Mouse (Mus musculus): ENCODE measurements at regions not wholly inside any gene's neighbourhood (a gene's known extent, or its start where the extent isn't known, plus 50 kb on each side); places are given as distances from the start of the nearest gene placed in this dataset.
"Not testable (repeated sequence)": the region's sequence is repeated elsewhere in the genome, so short reads cannot be mapped to it uniquely, and the experiment has no call there.

DNA sequence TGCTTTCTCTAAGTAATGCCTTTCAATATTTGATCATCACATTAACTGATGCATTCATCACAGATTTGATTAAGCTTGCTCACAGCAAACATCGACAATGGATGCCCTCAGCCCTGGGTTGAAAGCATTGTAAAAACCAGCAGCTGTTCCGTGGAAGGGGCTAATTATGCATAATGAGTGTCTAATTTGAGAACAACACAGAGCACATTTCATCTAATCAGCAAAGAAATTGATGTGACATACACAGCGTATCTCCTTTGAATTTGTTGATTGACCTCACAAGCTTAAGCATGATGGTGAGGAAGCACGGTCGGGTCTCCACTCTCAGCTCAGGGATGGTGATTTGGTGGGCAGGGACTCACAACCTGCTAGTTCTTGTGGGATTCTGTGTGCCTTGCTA is 84.0 kb upstream of the Ttc29 start:
- DNase-seq (ENCODE audit: low spot score in 2 of 2): no peak

DNA sequence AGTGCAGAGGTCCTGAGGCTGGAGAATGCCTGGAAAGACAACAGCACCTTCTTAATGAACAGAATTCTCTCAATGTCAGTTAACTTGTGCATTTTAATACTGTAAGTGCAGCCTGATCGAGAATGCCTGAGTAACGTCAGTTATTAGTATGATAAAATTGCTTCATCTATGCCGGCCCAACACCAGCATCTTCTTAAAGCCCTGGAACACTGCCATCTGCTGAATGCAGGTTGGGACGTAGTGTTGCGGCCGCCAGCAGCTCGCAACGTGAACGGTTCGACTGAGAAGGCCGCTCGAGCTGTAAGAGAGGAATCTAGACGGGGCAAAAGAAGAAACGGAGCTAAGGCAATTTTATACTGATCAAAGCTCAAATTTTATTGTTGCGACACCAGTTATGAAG is 73.6 kb upstream of the Ttc29 start:
- DNase-seq (ENCODE audit: low spot score in 2 of 2): not testable (repeated sequence)

- DNase-seq (ENCODE audit: low spot score in 2 of 2): no peak
Observed at GRCm38 (mm10) chr8:78147170-78147569, 65.9 kb upstream of the Ttc29 start.

GRCm38 (mm10) chr8:78148006-78148405 is 65.1 kb upstream of the Ttc29 start:
- no peak for DNase-seq (ENCODE audit: low spot score in 2 of 2)

DNA sequence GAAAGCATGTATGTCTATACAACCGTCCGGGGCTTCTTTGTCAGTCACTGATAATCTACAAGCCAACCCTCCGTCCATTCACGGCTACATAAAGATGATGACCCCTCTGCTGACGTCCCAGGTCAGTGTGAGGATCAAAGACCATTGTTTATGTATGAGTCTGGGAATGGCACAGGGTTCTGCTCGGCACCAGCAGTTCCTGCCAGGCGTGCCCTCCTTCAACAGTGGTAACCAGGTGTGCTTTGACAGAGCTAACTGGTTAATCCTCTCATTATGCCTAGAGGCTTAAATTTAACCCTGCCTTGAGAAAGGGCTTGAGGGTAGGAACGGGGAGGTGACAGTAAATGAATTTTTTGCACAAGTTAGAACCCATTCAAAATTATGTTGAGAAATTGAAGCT is 58.2 kb upstream of the Ttc29 start:
- DNase-seq (ENCODE audit: low spot score in 2 of 2): no peak

DNA sequence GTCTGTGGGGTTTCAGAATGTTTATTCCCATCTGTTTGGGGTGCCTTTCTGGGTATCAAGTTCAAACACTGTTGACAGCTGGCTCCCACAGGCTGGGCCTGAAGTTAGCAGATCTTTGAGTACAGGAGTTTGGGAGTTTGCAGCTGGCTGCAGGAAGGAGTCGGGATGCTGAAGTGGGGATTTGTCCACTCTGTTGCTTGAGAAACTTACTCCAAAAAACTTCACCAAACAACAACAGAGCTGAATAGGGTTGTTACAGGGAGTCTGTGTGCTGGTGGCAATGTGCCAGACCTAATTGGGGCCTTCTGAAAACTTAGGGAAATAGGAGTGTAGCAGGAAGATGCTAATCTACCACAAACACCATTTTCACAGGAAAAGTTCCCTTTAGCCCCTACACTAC is 51.1 kb upstream of the Ttc29 start:
- DNase-seq (ENCODE audit: low spot score in 2 of 2): no peak

GRCm38 (mm10) chr8:78162763-78163508 is 50.2 kb upstream of the Ttc29 start:
- no peak for DNase-seq (ENCODE audit: low spot score in 2 of 2)
